Mouse (Mus musculus) G1E (cell line): ENCODE measurements around the gene Rorb. TPM values are rescaled to one million over a fixed set of nuclear protein-coding genes. Genes with fewer than 3 reads are reported as not detected.

ENCODE experiments used
- ATAC-seq: 2 replicates; pipeline ENCODE4 v1.8.0; 2016; ENCODE audit warnings: mild to moderate bottlenecking; ENCODE audit not compliant: insufficient number of reproducible peaks, poor library complexity, low FRiP score, severe bottlenecking; ENCODE audit errors: extremely low read depth
- DNase-seq: peaks from one replicate; pipeline ENCODE4 v3.0.0; 2012; ENCODE audit warnings: low spot score
- H3K27me3 ChIP-seq: 2 replicates; pipeline ENCODE4 v1.6.1; 2012; ENCODE audit warnings: mild to moderate bottlenecking, low read length, inconsistent platforms; ENCODE audit not compliant: insufficient read depth
- H3K36me3 ChIP-seq: replicated peaks from 2 replicates; pipeline ENCODE3; 2012; ENCODE audit warnings: mild to moderate bottlenecking, inconsistent platforms
- H3K4me1 ChIP-seq: 2 replicates; pipeline ENCODE4 v1.6.1; 2012; ENCODE audit warnings: low read depth, low read length, inconsistent platforms, mixed read lengths; ENCODE audit not compliant: insufficient read depth
- H3K4me3 ChIP-seq: 2 replicates; pipeline ENCODE4 v1.5.1; 2012; ENCODE audit warnings: low read depth, mild to moderate bottlenecking, inconsistent platforms, low read length, moderate library complexity, mixed read lengths
- H3K9me3 ChIP-seq: replicated peaks from 2 replicates; pipeline ENCODE4 v1.6.1; 2012; ENCODE audit warnings: inconsistent platforms
- CTCF ChIP-seq: IDR thresholded peaks from 2 replicates; pipeline ENCODE4 v1.5.1; 2012; ENCODE audit warnings: low read depth, low read length, inconsistent platforms, mixed read lengths
- GATA1 ChIP-seq: IDR thresholded peaks from 2 replicates; pipeline ENCODE4 v1.6.1; 2012; ENCODE audit warnings: borderline replicate concordance, low read length, inconsistent platforms, mixed read lengths
- GATA2 ChIP-seq: IDR thresholded peaks from 2 replicates; pipeline ENCODE4 v1.6.1; 2012; ENCODE audit warnings: low read depth, low read length, inconsistent platforms, borderline replicate concordance
- POLR2AphosphoS5 ChIP-seq: IDR thresholded peaks from 2 replicates; pipeline ENCODE4 v1.6.1; 2012; ENCODE audit warnings: low read depth, low read length, inconsistent platforms; ENCODE audit not compliant: insufficient replicate concordance
- TAL1 ChIP-seq: conservative IDR thresholded peaks from 2 replicates; pipeline ENCODE4 v1.6.1; 2012; ENCODE audit warnings: low read depth, low read length, inconsistent platforms, mixed read lengths
- polyA plus RNA-seq: library from polyadenylated mRNA; stranded (reverse); fragments of >175 nt; gene quantifications from 2 replicates; pipeline ENCODE4 v1.2.3, GENCODE M21; 2012
- total RNA-seq, 2 experiments: library from RNA; stranded (forward) in 1 of 2; stranded (reverse) in 1 of 2; fragments of 200-1000 nt in 1 of 2; fragments of >200 nt in 1 of 2; fragmentation: Nextera tagmentation in 1 of 2; gene quantifications; 2 replicates each; pipeline ENCODE4 v1.2.3; 2014 to 2017

Rorb gene
- total and polyA plus RNA-seq, 3 experiments = 0.22 to 4.5 TPM; not detected in 1

DNA sequence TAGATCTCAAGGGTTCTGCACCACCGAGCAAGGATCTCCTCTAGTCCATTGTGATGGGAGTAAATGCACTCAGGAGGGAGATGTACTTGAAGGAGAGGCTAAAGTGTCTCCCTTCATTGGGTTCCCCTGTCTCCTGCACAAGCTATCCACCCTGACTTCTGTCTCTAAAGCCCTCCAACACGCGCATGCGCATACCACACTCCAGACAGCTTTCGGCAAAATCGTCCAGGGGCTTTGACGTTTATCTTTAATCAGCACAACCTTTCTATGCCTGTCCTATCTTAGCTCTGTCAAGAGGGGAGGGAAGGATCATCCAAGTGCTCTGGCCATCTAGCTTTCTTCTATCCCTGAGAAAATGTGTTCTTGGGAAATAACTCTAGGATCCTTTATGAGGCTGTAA, 21.6 kb downstream of the Rorb start:
- no peak for ATAC-seq
- H3K4me1 ChIP-seq = no peaks in the 10 kb centered on the region
- H3K9me3 ChIP-seq = no peaks in the 10 kb centered on the region
- no peak for DNase-seq
- H3K36me3 ChIP-seq = no peaks in the 10 kb centered on the region
- no peaks in the 10 kb centered on the region for H3K27me3 ChIP-seq
- no peak overlapping the region for H3K4me3 ChIP-seq
- TF ChIP-seq POLR2AphosphoS5 = no peak
- TF ChIP-seq TAL1 = no peak
- no peak for TF ChIP-seq GATA2
- no peak for TF ChIP-seq GATA1
- TF ChIP-seq CTCF = no peak

DNA sequence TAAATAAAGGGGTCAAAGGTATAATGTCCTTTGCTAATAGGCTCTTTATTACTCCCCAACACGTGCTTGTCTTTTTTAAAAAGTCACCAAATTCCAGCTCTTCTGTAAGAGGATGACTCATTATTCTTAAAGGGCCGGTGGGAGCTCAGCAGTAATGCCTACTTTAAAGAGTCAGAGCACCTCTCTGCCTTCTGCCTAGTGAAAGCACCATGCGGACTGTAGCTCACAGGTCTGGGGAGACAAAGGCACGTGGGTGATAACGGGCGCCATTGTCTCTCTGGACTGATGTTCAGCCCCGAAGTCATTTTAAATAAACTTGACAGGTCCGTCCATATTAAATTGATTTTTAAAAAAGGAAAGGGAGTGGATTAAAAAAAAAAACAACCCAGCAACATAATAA, 33.1 kb downstream of the Rorb start:
- H3K9me3 ChIP-seq = no peaks in the 10 kb centered on the region
- no peak for TF ChIP-seq POLR2AphosphoS5
- no peak for TF ChIP-seq CTCF
- TF ChIP-seq GATA1 = no peak
- TF ChIP-seq TAL1 = no peak
- no peak for TF ChIP-seq GATA2
- H3K4me1 ChIP-seq = no peaks in the 10 kb centered on the region
- DNase-seq (no peak), ATAC-seq (no peak)
- no peak overlapping the region for H3K4me3 ChIP-seq
- H3K36me3 ChIP-seq = no peaks in the 10 kb centered on the region
- H3K27me3 ChIP-seq = no peaks in the 10 kb centered on the region

DNA sequence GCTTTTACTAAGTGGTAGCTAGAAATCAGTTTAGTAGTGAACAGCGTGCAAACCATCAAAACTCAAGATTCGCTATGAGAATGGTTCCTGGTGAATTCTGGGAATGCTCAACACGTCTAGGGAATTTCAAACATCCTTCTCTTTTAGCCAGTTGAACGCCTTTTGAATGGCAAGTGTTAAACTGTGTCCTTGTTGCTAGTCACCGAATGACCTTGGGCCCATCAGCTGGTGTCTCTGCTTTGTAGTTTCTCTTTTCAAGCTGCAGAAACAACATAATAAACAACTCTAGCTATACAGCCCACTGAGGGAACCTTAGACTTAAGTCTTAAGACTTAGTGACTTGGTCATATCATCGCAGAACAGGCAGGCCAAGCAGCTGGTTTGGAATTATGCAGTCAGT, 36.2 kb downstream of the Rorb start:
- H3K4me3 ChIP-seq = no peak overlapping the region
- TF ChIP-seq GATA2 (no peak), TAL1 (no peak), GATA1 (no peak)
- no peaks in the 10 kb centered on the region for H3K9me3 ChIP-seq
- no peaks in the 10 kb centered on the region for H3K27me3 ChIP-seq
- DNase-seq (no peak), ATAC-seq (no peak)
- H3K4me1 ChIP-seq = no peaks in the 10 kb centered on the region
- H3K36me3 ChIP-seq = no peaks in the 10 kb centered on the region

DNA sequence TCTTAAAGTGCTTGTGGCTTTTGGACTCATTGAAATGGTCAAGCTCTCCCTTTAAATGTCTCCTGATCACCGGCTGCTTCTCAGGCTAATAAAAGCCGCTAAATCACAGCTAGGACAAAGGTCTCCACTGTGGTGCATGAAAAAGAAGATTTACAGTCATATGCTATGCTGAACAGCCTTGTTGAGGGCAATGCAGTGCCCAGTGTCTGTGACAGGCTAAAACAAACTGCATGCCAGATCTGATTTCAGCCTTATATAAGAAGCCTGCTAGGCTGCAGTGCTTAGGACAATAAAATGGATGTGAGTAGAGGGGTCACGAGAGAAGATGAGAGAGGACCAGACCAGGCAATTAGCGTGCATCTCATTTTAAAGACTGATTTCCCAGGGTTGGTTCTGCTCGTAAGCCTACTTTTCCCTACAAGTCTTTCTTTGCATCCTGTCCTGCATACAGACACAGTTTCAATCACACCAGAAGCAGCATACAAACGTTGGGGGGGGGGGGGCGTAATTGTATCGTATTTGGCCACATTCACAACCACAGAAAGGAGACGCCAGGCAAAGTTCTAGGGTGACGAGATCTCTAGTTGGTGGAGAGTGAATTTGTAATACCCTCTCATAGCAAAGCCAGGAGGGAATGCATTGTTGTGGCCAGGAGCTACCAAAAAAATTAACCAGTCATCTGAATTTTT, 52.1 kb downstream of the Rorb start:
- no peak overlapping the region for H3K4me3 ChIP-seq
- H3K36me3 ChIP-seq = no peaks in the 10 kb centered on the region
- TF ChIP-seq TAL1 = no peak
- DNase-seq (no peak), ATAC-seq (no peak)
- H3K4me1 ChIP-seq = no peaks in the 10 kb centered on the region
- no peaks in the 10 kb centered on the region for H3K9me3 ChIP-seq
- H3K27me3 ChIP-seq = peaks cover 1% of the 10 kb centered on the region

DNA sequence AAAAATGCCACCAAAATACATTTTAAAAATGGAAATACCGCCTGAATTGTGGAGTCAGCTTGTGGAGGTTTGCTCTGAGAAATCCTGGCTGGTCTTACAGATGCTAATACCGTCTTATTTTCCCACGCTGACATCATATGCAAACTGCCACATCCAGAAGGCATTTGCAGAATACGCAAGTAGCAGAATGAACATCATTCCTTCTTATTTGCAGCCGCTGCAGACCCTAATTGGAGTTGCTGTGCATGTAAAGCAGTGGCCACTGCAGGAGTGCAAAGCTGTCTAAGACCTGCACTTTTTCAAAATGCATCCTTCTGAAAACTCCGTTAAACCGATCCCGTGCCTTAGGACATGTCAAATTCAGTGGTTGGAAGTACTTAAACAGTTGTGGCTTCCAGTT, 52.8 kb downstream of the Rorb start:
- no peak for ATAC-seq
- no peak for DNase-seq
- Histone ChIP-seq H3K9me3 (no peaks in the 10 kb centered on the region), H3K4me1 (no peaks in the 10 kb centered on the region), H3K36me3 (no peaks in the 10 kb centered on the region), H3K4me3 (no peak overlapping the region), H3K27me3 (no peaks in the 10 kb centered on the region; the same call in 1 of the 2 replicates)
- TF ChIP-seq TAL1 (no peak), GATA2 (no peak), GATA1 (no peak), POLR2AphosphoS5 (no peak), CTCF (no peak)

DNA sequence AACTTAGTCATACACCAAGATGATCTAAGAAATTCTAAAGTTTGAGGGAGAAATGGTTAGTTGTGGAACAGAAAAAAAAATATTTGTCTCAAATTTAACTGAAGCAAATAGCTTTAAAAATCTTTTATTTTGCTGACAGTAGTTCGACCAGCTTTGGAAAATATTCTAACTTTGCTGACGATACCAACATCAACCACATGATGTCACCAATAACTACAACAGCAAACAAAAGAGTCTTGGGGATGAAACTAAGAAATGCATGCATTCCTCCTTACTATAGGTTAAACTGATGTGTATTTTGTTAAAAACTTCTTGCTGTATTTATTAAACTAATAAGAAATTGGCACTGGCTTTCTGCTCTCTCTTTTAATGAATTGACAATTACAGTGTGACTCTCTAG, 67.9 kb downstream of the Rorb start:
- Histone ChIP-seq H3K9me3 (no peaks in the 10 kb centered on the region), H3K4me3 (no peak overlapping the region), H3K36me3 (no peaks in the 10 kb centered on the region), H3K27me3 (no peaks in the 10 kb centered on the region), H3K4me1 (no peaks in the 10 kb centered on the region)
- TF ChIP-seq TAL1 (no peak), POLR2AphosphoS5 (no peak), CTCF (no peak), GATA1 (no peak), GATA2 (no peak)
- DNase-seq (no peak), ATAC-seq (no peak)

DNA sequence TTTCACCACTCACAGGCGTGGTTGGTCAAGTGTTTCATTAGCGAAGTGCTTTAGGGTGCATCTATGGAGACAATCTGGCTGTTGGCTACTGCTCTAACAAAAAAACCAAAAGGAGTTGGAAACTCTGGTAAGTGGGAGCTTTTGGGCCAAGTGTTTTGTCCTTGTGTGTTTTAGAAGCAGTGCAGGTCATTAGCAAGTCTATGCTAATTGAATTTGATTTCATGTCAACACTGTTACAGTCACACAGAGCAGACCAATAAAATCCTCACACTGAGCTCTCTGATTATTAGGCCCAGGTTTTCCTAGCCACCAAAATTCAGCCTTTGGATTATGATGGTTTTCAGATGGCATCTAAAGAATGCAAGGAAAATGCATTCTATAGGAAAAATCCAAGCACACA, 70.2 kb downstream of the Rorb start:
- Histone ChIP-seq H3K4me3 (no peak overlapping the region), H3K36me3 (no peaks in the 10 kb centered on the region), H3K27me3 (no peaks in the 10 kb centered on the region), H3K4me1 (no peaks in the 10 kb centered on the region), H3K9me3 (no peaks in the 10 kb centered on the region)
- ATAC-seq (no peak), DNase-seq (no peak)
- TF ChIP-seq TAL1 (no peak), POLR2AphosphoS5 (no peak)
